Mouse (Mus musculus) adrenal gland, postnatal 10 days (tissue): ENCODE results near the gene Bsg. TPM values are rescaled to one million over a fixed set of nuclear protein-coding genes. Genes with fewer than 3 reads are reported as not detected.
"Not testable (repeated sequence)": the region's sequence is repeated elsewhere in the genome, so short reads cannot be mapped to it uniquely, and the experiment has no call there.

Experiments used
- DNase-seq: peaks from one replicate; pipeline ENCODE4 v3.0.0; 2021; ENCODE audit warnings: mixed read lengths
- total RNA-seq, 2 experiments: library from RNA; stranded (reverse); gene quantifications; 2 replicates each; pipeline ENCODE4 v1.2.3; 2021

Gene Bsg
- total RNA-seq, 2 experiments from 2014 or later: 662 to 732 TPM

DNA sequence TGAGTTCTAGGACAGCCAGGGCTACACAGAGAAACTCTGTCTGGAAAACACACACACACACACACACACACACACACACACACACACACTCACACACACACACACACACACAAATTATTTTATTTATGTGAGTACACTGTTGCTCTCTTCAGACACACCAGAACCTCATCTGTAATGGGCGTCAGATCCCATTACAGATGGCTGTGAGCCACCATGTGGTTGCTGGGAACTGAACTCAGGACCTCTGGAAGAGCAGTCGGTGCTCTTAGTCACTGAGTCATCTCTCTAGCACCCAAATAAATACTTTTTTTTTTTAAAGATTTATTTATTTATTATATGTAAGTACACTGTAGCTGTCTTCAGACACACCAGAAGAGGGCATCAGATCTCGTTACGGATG is 1.3 kb upstream of the Bsg start:
- not testable (repeated sequence) for DNase-seq

DNA sequence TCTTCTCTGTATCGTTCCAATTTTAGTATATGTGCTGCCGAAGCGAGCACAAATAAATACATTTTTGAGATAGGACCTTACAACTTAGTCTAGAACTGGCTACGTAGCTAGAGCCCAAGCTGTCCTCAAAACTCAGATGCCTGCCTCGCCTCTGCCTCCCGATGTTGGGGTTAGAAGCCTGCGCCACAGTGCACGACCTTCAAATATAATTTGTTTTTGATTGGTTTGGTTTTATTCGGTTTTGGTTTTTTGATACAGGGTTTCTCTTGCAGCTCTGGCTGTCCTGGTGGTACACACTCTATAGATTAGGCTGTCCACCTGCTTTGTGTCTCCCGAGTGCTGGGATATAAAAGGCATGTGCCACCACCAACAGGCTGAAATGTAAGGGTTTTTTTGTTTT is 750 bp upstream of the Bsg start:
- DNase-seq: no peak

DNA sequence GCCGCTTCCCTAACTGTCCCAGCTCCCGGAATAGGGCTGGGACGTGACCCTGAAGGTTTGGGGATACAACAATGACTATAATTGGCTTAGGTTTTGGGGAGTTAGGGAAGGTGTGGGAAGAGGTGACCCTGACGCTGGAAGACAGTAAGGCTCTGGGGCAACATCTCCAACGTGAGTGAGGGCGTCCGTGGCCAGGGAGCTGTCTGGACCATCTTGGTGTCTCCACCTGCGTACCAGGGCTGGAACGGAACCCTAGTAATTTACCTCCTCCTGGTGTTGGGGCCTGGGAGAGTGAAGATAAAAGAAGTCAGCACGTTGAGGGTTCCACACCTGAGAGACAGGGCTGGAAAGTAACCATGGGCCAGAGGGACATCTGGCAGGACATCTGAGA is 674 bp downstream of the Bsg start:
- DNase-seq: no peak

GRCm38 (mm10) chr10:79705951-79706350 is 1.7 kb downstream of the Bsg start:
- DNase-seq: no peak

- peak; percentile 64 for DNase-seq
Measured at GRCm38 (mm10) chr10:79706406-79707094, 2.3 kb downstream of the Bsg start.

DNA sequence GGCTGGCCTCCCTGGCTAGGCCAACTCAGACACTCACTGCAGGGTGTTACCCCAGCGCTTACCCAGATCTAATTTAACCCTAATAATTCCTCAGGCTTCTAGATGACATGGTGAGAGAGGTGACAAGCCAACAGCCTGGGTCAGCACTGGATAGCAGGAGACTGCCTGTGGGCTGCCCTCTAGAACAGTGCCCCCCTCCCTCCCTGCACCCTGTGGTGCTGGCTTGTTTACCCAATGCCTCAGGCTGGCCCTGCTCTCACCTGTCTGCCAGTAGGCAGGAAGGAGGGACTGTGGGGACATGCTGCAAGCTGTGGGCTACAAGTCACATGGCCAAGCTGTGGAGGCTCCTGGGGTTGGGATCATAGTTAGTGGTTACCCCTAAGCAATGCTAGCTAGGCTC is 2.9 kb downstream of the Bsg start:
- no peak for DNase-seq

GRCm38 (mm10) chr10:79707759-79708158 is 3.5 kb downstream of the Bsg start:
- no peak for DNase-seq

GRCm38 (mm10) chr10:79708668-79709067 is 4.4 kb downstream of the Bsg start:
- no peak for DNase-seq

DNA sequence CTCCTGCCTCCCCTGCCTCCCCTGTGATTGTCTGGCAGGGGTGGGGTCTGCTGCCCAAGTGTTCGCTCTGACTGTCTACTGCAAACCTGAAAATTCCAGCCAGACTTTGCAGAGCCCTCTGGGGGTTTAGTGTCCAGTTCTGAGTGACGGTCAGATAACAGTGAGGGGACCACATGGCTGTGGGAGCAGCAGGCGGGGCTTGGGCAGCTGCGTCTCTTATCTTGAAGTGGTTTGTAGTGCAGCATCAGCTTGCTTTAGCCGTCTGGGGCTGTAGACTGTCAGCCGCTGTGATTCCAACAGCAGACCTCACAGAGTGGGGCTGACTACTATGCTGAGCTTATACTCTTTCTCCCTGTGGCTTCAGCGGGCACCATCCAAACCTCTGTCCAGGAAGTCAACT is 5.0 kb downstream of the Bsg start:
- no peak for DNase-seq

GRCm38 (mm10) chr10:79712029-79712428 is 7.7 kb downstream of the Bsg start:
- no peak for DNase-seq

- DNase-seq: peak; percentile 90
Measured at GRCm38 (mm10) chr10:79712499-79713126, 8.3 kb downstream of the Bsg start.

DNA sequence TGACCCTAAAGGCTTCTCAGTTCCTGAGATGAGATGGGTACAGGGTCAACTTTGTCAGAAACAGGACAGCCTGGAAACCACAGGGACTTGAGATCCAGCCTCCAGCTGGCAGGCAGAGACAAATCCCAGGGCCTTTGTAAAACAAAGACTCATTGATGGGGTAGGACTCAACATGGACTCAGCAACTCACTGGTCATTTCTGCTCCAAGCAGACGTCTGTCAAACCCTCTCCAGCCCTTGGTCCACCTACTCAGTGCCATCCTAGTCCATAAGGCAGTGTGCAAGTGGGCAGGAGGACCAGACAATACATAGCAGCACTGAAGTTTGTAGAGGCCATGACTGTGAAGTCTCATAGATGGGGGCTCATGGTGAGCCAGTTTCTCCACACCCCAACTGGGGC is 8.9 kb downstream of the Bsg start:
- DNase-seq: no peak

DNA sequence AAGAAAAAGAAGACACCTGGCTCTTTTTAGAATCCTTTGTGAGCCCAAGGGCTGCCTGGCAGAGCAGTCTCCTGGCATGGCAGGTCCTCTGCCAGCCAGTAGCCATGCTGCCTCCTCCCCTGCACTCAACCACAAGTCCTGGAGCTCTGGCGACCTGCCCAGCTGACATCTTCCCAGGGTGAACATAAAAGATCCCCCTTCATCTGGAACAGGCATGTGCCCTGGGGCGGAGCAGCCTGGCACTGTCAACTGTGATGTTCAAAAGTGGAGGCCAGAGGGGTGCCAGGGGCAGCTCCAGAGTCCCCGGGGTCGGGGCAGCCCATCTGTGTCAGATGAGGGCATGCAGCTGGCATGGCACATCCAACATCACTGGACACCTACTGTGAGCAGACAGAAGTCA is 10.7 kb downstream of the Bsg start:
- no peak for DNase-seq

- no peak for DNase-seq
Measured at GRCm38 (mm10) chr10:79716254-79716987, 12.1 kb downstream of the Bsg start, which contains the start of gene Hcn2. Hcn2 (plus strand) TSS chr10:79716634.

GRCm38 (mm10) chr10:79716988-79717355 is 12.7 kb downstream of the Bsg start:
- DNase-seq: no peak

DNA sequence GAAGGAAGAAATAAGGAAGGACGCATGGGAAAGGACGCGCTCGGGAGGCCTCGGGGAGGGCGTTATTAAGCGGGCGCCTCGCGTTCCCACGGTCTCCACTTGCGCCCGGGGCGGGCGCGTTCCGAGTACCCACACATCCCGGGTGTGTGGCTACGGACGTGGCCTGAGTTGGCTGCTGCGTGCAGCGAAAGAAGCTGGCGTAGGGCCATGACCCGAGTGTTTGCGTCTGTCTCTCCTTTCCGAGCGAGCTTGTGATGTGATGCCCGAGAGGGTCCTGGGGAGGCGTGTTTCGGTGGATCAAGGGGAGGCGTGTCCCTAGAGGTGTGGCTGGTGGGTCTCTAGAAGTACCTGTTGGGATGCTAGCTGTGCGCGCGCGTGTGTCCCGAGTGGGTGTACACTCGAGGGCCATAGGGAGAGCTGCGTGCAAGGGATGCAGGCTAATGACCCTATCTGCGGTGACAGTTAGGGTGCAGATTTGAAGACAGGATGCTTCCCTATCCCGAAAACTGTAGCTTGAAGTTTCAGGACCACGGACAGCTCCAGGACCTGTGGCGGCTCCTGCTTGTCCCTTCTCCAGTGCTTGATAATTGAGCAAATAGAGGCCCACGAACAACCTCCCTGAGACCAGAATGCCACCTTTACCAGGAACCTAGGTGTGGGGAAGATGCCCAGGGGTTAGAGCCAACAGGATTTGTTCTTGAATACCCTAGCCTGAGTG is 13.5 kb downstream of the Bsg start:
- DNase-seq: peak; percentile 90

DNA sequence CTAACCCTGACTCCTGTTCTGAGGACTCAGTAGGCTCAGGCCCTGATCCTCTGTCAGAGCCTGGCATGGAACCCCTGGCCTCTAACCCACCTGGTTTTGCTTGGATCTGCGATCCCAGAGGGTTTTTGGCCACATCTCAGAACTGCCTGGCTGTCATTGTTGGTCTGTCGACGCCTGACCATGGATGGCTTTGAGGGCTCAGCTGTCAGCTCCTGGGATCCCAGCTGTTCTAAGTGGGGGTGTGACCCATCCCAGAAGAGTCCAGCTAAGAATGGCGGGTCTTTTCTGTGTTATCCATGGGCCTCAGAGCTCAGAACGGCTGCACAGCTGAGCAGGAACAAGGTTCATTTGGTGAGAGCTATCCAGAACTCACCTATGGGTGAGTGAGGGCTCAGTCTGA is 16.8 kb downstream of the Bsg start:
- DNase-seq: no peak

DNA sequence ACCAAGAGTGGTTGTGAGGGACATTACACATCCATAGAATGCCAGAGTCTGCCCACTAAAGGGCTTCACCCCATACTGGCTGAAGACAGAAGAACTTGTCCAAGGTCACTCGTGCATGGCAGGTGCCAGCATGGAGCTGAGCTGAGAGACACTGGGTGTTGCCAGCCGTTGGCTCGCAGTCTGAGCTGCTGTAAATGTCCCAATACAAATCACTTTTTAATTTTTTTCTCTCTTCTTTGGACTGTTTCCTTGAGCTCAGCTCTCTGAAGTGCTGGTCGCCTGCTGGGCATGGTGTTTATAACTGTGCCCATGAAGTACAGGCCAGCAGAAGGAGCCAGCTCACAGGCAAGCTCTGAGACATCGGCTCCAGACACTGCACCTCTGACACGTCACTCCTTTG is 18.8 kb downstream of the Bsg start:
- DNase-seq: no peak

GRCm38 (mm10) chr10:79723692-79724091 is 19.4 kb downstream of the Bsg start:
- DNase-seq: no peak

GRCm38 (mm10) chr10:79726090-79726489 is 21.8 kb downstream of the Bsg start:
- DNase-seq: peak; percentile 81

DNA sequence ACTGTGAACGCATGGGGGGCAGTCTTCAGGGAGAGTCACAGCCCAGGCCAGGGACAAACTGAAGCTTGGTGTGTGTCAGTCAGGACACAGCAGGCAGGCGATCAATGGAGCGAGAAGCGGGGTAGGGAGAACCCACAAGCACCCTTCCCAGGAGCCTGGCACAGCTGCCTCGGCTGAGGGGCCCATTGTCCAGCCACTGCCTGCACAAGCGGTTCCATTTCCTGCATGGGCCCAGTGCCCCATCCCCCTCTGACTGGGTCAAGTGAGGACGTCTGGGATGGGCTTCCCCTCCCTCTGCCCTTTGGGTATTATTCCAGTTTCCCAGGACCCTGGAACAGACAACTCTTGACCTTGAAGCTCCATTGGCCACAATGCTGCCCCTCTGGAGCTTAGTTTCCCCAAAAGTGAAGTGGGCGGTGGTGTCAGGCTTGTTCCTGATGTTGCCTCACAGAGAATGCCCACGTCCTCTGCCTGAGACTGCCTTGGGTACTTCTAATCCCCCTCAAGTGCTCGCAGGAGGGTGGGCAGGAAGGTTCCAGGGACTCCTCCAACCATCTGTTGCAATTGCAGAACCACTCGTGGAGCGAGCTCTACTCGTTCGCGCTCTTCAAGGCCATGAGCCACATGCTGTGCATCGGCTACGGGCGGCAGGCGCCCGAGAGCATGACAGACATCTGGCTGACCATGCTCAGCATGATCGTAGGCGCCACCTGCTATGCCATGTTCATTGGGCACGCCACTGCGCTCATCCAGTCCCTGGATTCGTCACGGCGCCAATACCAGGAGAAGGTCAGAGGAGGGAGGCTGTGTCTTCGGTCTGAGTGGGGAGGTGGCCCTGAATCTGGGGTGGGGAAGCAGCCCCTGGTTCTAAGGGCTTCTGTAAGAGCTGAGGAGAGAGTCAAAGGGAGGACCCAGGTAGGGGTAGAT is 24.3 kb downstream of the Bsg start:
- no peak for DNase-seq
